11 mouse cellular contexts compared by ENCODE assay signal in the genomic region with DNA sequence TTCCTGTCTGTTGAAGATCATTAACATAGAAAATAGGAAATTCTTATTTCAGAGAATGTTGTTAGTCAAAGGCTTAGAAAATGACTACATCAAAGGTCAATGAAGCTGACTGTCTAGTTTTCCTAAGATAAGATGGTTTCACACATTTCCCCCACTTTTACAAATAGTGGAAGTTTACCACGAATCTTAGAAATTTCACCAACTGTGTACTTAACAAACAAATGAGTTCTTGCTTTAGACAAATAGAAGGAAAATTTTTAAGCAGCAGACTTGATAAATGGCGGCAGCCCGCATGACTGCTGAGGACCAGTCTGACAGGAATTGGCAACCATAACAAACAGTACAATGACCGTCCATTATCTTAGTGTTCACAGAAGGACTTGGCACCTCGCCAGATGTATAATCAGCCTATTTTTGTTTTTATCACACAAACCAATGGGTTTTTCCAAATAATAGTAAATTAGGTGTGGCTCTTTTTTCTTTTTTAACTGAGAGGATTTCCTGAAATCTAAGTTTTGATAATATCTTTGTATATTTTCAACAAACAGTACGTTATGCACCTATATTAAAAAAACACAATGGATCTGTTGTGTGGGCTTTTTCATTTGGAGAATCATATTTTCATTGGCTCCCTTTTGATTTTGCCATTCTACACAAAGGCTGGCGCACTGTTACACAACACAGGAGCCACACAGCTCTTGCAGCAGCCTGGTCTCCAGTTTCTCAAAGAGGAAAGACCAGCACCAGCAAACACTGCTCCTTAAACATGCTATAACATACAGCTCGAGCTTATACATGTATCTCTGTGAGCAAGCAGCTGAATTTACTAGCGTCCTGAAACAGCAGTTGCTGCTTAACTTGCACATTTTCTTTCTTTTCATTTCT. TPM values are rescaled to one million over a fixed set of nuclear protein-coding genes. Genes with fewer than 3 reads are reported as not detected.
DNase-seq lines count a peak whose midpoint lies in the region; ATAC-seq and TF ChIP-seq lines count a peak whose summit lies in the region.
"Had no signal": no experiment of that assay in that cellular context is flagged by ENCODE, and none has a peak within 500 bp of the region (broad histone marks: within the 10 kb centered on the region; RNA-seq: fewer than 3 reads in every experiment).

No protein-coding gene starts in this region.

- WGBS in intestine, embryonic 15.5 days = 47% methylated on average over 9 of the region's 9 CpGs
- WGBS in intestine, embryonic 16.5 days = 45% methylated on average over 9 of the region's 9 CpGs
- 41% methylated on average over 9 of the region's 9 CpGs for whole genome bisulfite sequencing in heart, embryonic 15.5 days
- 89% methylated on average over 9 of the region's 9 CpGs for WGBS in thymus, adult 2 months

- no peaks in the 10 kb centered on the region for H3K36me3 ChIP-seq in intestine, embryonic 15.5 days
- no peaks in the 10 kb centered on the region for H3K36me3 ChIP-seq in intestine, embryonic 16.5 days (ENCODE audit: control insufficient read depth, insufficient read depth, low read length)
- no peaks in the 10 kb centered on the region for H3K36me3 ChIP-seq in heart, embryonic 15.5 days
- no peaks in the 10 kb centered on the region for H3K36me3 ChIP-seq in thymus, adult 2 months (ENCODE audit: control insufficient read depth, insufficient read depth, low read length)
- H3K36me3 ChIP-seq: embryonic facial prominence, embryonic 13.5 days; limb, embryonic 13.5 days had no signal

- no peaks in the 10 kb centered on the region for H3K9me3 ChIP-seq in intestine, embryonic 15.5 days
- H3K9me3 ChIP-seq in intestine, embryonic 16.5 days (ENCODE audit: control insufficient read depth, low read length) = no peaks in the 10 kb centered on the region
- no peaks in the 10 kb centered on the region for H3K9me3 ChIP-seq in heart, embryonic 15.5 days (replicated peaks)
- H3K9me3 ChIP-seq: embryonic facial prominence, embryonic 13.5 days; limb, embryonic 13.5 days had no signal

- no peak overlapping the region for H3K4me2 ChIP-seq in intestine, embryonic 15.5 days (replicated peaks)
- H3K4me2 ChIP-seq in intestine, embryonic 16.5 days (ENCODE audit: low read depth, low read length) = no peak overlapping the region
- H3K4me2 ChIP-seq in heart, embryonic 15.5 days = no peak overlapping the region
- H3K4me2 ChIP-seq: embryonic facial prominence, embryonic 13.5 days; limb, embryonic 13.5 days had no signal

- peaks cover 21% of the 10 kb centered on the region; the same call in 1 of the 2 replicates for H3K27me3 ChIP-seq in intestine, embryonic 15.5 days (replicated peaks)
- peaks cover 16% of the 10 kb centered on the region; the same call in 1 of the 2 replicates for H3K27me3 ChIP-seq in intestine, embryonic 16.5 days (replicated peaks; ENCODE audit: control insufficient read depth, insufficient read depth, low read length)
- H3K27me3 ChIP-seq in heart, embryonic 15.5 days = no peaks in the 10 kb centered on the region
- H3K27me3 ChIP-seq in thymus, adult 2 months (ENCODE audit: control insufficient read depth, insufficient read depth, low read length) = no peaks in the 10 kb centered on the region
- H3K27me3 ChIP-seq: embryonic facial prominence, embryonic 13.5 days; limb, embryonic 13.5 days; Patski had no signal

- TF ChIP-seq POLR2A in thymus, adult 2 months (IDR thresholded peaks at IDR 0.05; ENCODE audit: control insufficient read depth, extremely low read depth, insufficient read depth, low read length, poor library complexity) = no peak

- no peak overlapping the region for H3K27ac ChIP-seq in intestine, embryonic 15.5 days
- no peak overlapping the region for H3K27ac ChIP-seq in intestine, embryonic 16.5 days (ENCODE audit: low read length)
- 0 out of 2 replicates have a peak overlapping the region, but pooled peaks have one; percentile 22 for H3K27ac ChIP-seq in heart, embryonic 15.5 days
- H3K27ac ChIP-seq in thymus, adult 2 months (ENCODE audit: control insufficient read depth, insufficient read depth, low read length) = no peak overlapping the region
- H3K27ac ChIP-seq: embryonic facial prominence, embryonic 13.5 days; limb, embryonic 13.5 days had no signal

- H3K9ac ChIP-seq in intestine, embryonic 15.5 days = no peak overlapping the region
- no peak overlapping the region for H3K9ac ChIP-seq in intestine, embryonic 16.5 days (ENCODE audit: low read depth, low read length)
- no peak overlapping the region for H3K9ac ChIP-seq in heart, embryonic 15.5 days
- H3K9ac ChIP-seq: embryonic facial prominence, embryonic 13.5 days; limb, embryonic 13.5 days had no signal

- peak; percentile 43; the same call in 1 of the 2 replicates for ATAC-seq in intestine, embryonic 15.5 days
- no peak for ATAC-seq in intestine, embryonic 16.5 days
- no peak for ATAC-seq in heart, embryonic 15.5 days (replicated peaks; ENCODE audit: insufficient number of reproducible peaks, insufficient read depth, low FRiP score, low read depth)
- no peak for ATAC-seq in monocyte, adult 5-6 weeks (replicated peaks; ENCODE audit: insufficient number of reproducible peaks, low FRiP score, low TSS enrichment, poor library complexity, severe bottlenecking)
- ATAC-seq: Patski had no signal

- DNase-seq in Muller cell, postnatal 12 days (ENCODE audit: inconsistent ontology term) = peak; percentile 29
- peak; percentile 76 for DNase-seq in lung, postnatal 10 days
- DNase-seq in spleen, postnatal 10 days (ENCODE audit: low spot score in 2 of 2) = no peak
- DNase-seq in thymus, adult 2 months = no peak

- no peak overlapping the region for H3K4me3 ChIP-seq in intestine, embryonic 15.5 days (replicated peaks)
- no peak overlapping the region for H3K4me3 ChIP-seq in intestine, embryonic 16.5 days (ENCODE audit: low read length)
- H3K4me3 ChIP-seq in heart, embryonic 15.5 days = no peak overlapping the region
- H3K4me3 ChIP-seq in thymus, adult 2 months (ENCODE audit: control insufficient read depth, insufficient read depth, low read length) = no peak overlapping the region
- H3K4me3 ChIP-seq: embryonic facial prominence, embryonic 13.5 days; limb, embryonic 13.5 days had no signal

- no peak for TF ChIP-seq CTCF in thymus, adult 2 months (IDR thresholded peaks at IDR 0.05; ENCODE audit: borderline replicate concordance, control insufficient read depth, extremely low read depth, insufficient read depth, low read length, poor library complexity)

- 0 out of 2 replicates have a peak, but pooled peaks cover 3% of the 10 kb centered on the region for H3K4me1 ChIP-seq in intestine, embryonic 15.5 days (replicated peaks)
- no peaks in the 10 kb centered on the region for H3K4me1 ChIP-seq in intestine, embryonic 16.5 days (ENCODE audit: control insufficient read depth, insufficient read depth, low read length)
- H3K4me1 ChIP-seq in heart, embryonic 15.5 days (replicated peaks) = peaks cover 13% of the 10 kb centered on the region
- no peaks in the 10 kb centered on the region for H3K4me1 ChIP-seq in thymus, adult 2 months (replicated peaks; ENCODE audit: control insufficient read depth, insufficient read depth, low read length)
- H3K4me1 ChIP-seq: embryonic facial prominence, embryonic 13.5 days; limb, embryonic 13.5 days had no signal

RNA-seq across cellular contexts. Expression of a gene that starts 18.2 kb away (rescaled TPM):
- 62.9 and 75.2 TPM in 2 replicates for polyA plus RNA-seq in intestine, embryonic 15.5 days (2015; fragmentation: Nextera tagmentation; extraction: Ambion mirVana)
- polyA plus RNA-seq in intestine, embryonic 16.5 days (2015; fragmentation: Nextera tagmentation; extraction: Ambion mirVana) = 43.4 and 52.8 TPM in 2 replicates
- polyA plus RNA-seq in heart, embryonic 15.5 days (2015; fragmentation: Nextera tagmentation; extraction: Ambion mirVana) = 92.0 and 102 TPM in 2 replicates
- 19.9 and 20.4 TPM in 2 replicates for polyA plus RNA-seq in thymus, adult 2 months (2012; rRNA removed)
- total RNA-seq in monocyte, adult 5-6 weeks (2017) = 99.0 to 134 TPM (median 123 TPM) in 3 replicates

Comparison
In these comparisons a context has a peak if more than half of its experiments do, and no peak if none do; other contexts are left out.
1. DNase-seq: peak in Muller cell, postnatal 12 days (single experiment) and lung, postnatal 10 days (single experiment); none in spleen, postnatal 10 days (0 of 2) and thymus, adult 2 months (single experiment).